Mouse (Mus musculus) small intestine, adult 2 months (tissue): ENCODE results near the gene Rplp0. TPM values are rescaled to one million over a fixed set of nuclear protein-coding genes. Genes with fewer than 3 reads are reported as not detected.

Source experiments
- H3K27ac ChIP-seq: fragments of 200-500 bp; 2 replicates; pipeline ENCODE4 v1.5.1; 2012; ENCODE audit warnings: low read depth, low read length, control low read depth, inconsistent platforms; ENCODE audit not compliant: insufficient read depth
- H3K27me3 ChIP-seq: fragments of 200-500 bp; 2 replicates; pipeline ENCODE4 v1.6.1; 2012; ENCODE audit warnings: mild to moderate bottlenecking, moderate library complexity, low read length, inconsistent platforms; ENCODE audit not compliant: control insufficient read depth, insufficient read depth
- H3K36me3 ChIP-seq: fragments of 200-500 bp; 2 replicates; pipeline ENCODE4 v1.6.1; 2012; ENCODE audit warnings: mild to moderate bottlenecking, low read length, control low read depth, inconsistent platforms; ENCODE audit not compliant: control insufficient read depth, insufficient read depth
- H3K4me1 ChIP-seq: fragments of 200-500 bp; 2 replicates; pipeline ENCODE4 v1.6.1; 2012; ENCODE audit warnings: low read length, inconsistent platforms, mixed read lengths; ENCODE audit not compliant: control insufficient read depth, insufficient read depth, insufficient read length
- H3K4me3 ChIP-seq: fragments of 200-500 bp; 2 replicates; pipeline ENCODE4 v1.5.1; 2012; ENCODE audit warnings: low read depth, mild to moderate bottlenecking, control low read depth, inconsistent platforms, low read length, moderate library complexity
- CTCF ChIP-seq: fragments of 200-500 bp; IDR thresholded peaks from 2 replicates; pipeline ENCODE4 v1.5.1; 2012; ENCODE audit warnings: low read depth, mild to moderate bottlenecking, control low read depth, inconsistent platforms, low read length, moderate library complexity, mixed read lengths; ENCODE audit not compliant: insufficient replicate concordance, insufficient read length; ENCODE audit errors: extremely low read depth
- POLR2A ChIP-seq: fragments of 200-500 bp; IDR thresholded peaks from 2 replicates; pipeline ENCODE4 v1.6.1; 2012; ENCODE audit warnings: low read depth, mild to moderate bottlenecking, control low read depth, inconsistent platforms, low read length, moderate library complexity
- WGBS: fragments of 180-500 bp; shearing (Covaris S2); methylation state at CpG from one replicate; pipeline ENCODE4 v1.1.7; 2018; 5-methylcytosine and 5-hydroxymethylcytosine counted together
- polyA plus RNA-seq: library from polyadenylated mRNA; depleted of rRNA; stranded (reverse); fragments of >200 nt; gene quantifications from 2 replicates; pipeline ENCODE4 v1.2.3, GENCODE M21; 2012

Gene Rplp0
- polyA plus RNA-seq, 1 experiment, result 2,017 TPM

DNA sequence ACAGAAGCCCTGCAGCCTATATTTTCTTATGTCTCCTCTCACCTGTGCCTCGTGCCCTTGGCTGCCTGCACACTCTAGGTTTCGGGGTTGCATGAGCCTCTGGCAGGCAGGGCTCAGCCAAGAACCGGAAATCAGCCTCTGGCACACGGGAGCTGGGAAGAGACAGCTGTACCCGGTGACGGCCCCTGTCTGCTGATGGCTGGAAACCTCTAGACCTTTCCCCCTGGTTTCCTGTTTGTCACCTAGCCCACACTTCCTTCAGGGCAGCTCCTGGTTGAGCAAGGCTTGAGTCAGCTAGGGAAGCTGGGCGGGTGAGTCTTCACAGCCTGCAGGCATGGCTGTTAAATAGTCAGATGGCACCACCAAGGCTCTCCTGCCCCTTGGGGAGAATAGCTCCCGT is 24.4 kb upstream of the Rplp0 start:
- Histone ChIP-seq H3K36me3 (no peaks in the 10 kb centered on the region), H3K27me3 (no peaks in the 10 kb centered on the region), H3K4me1 (peaks cover 56% of the 10 kb centered on the region), H3K27ac (peak overlapping the region; percentile 32), H3K4me3 (peak overlapping the region; percentile 1; the same call in 1 of the 2 replicates)
- 14% methylated on average over 8 of the region's 8 CpGs for WGBS
- no peak for TF ChIP-seq CTCF
- no peak for TF ChIP-seq POLR2A

GRCm38 (mm10) chr5:115535635-115536034 is 23.6 kb upstream of the Rplp0 start:
- Histone ChIP-seq H3K27ac (no peak overlapping the region), H3K4me1 (peaks cover 48% of the 10 kb centered on the region), H3K27me3 (no peaks in the 10 kb centered on the region), H3K4me3 (no peak overlapping the region), H3K36me3 (no peaks in the 10 kb centered on the region)
- WGBS, result 61% methylated on average over 7 of the region's 7 CpGs
- TF ChIP-seq POLR2A (no peak), CTCF (no peak)

DNA sequence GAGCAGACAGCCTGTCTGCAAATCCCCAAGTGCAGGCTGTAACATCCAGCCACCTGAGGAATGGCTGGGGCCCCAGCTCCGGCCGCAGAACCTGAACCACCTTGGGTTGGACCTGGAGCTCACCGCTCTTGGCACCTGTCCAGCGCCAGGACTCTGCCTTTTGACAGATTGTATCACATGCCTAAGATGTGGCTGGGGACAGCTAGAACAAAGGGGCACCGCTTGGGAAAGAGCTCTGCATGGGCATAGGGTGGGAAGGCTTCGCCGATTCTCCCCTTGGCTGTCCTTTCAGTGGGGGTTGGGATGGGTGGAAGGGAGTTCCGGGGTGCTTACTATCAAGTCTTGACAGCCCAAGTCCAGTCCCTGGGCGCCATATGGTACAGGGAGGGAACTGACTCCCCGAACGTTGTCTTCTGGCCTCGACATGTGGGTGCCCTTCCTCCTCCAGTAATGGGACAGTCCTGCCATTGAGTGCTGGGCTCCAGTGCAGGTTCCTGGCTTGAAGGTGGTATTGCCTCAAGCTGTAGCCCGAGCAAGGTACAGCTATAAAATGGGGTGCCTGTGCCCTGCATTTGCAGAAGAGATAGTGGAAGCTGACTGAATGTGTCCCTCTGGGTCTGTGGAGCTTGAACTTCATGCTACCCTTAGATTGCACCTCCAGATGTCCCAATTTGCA is 21.1 kb upstream of the Rplp0 start:
- Histone ChIP-seq H3K4me1 (peaks cover 35% of the 10 kb centered on the region), H3K27ac (peak overlapping the region; percentile 31), H3K36me3 (no peaks in the 10 kb centered on the region), H3K27me3 (no peaks in the 10 kb centered on the region), H3K4me3 (peak overlapping the region; percentile 26)
- 20% methylated on average over 13 of the region's 13 CpGs for WGBS
- TF ChIP-seq POLR2A (no peak), CTCF (no peak)

DNA sequence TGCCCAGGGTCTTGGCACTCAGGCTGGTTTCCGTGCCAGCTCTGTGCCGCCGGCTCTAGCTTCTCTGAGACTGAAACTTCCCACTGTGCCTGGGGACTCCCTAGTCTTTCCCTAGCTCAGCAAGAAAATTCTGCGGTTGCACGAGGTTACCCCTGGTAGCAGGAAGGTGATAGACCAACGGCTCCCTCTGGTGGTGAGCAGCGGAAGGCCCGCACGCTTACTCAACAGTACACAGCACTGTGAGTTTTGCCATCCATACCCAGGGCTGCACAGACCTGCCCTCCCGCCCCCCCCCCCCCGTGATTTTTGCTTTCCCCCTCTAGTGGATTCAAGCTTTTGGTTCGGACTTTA is 20.6 kb upstream of the Rplp0 start:
- TF ChIP-seq CTCF (peak; percentile 98), POLR2A (peak; percentile 15; the same call in 1 of the 2 replicates)
- no peaks in the 10 kb centered on the region for H3K27me3 ChIP-seq
- H3K27ac ChIP-seq, result peak overlapping the region; percentile 31
- no peaks in the 10 kb centered on the region for H3K36me3 ChIP-seq
- peak overlapping the region; percentile 26 for H3K4me3 ChIP-seq
- WGBS, result 0% methylated on average over 12 of the region's 12 CpGs
- peaks cover 38% of the 10 kb centered on the region for H3K4me1 ChIP-seq

- TF ChIP-seq CTCF (no peak), POLR2A (no peak)
- Histone ChIP-seq H3K4me3 (peak overlapping the region; percentile 78), H3K27me3 (no peaks in the 10 kb centered on the region), H3K4me1 (peaks cover 20% of the 10 kb centered on the region), H3K36me3 (peaks cover 36% of the 10 kb centered on the region), H3K27ac (peak overlapping the region; percentile 98)
- 11% methylated on average over 19 of the region's 19 CpGs for WGBS
Measured at GRCm38 (mm10) chr5:115542635-115543384, 16.5 kb upstream of the Rplp0 start.

DNA sequence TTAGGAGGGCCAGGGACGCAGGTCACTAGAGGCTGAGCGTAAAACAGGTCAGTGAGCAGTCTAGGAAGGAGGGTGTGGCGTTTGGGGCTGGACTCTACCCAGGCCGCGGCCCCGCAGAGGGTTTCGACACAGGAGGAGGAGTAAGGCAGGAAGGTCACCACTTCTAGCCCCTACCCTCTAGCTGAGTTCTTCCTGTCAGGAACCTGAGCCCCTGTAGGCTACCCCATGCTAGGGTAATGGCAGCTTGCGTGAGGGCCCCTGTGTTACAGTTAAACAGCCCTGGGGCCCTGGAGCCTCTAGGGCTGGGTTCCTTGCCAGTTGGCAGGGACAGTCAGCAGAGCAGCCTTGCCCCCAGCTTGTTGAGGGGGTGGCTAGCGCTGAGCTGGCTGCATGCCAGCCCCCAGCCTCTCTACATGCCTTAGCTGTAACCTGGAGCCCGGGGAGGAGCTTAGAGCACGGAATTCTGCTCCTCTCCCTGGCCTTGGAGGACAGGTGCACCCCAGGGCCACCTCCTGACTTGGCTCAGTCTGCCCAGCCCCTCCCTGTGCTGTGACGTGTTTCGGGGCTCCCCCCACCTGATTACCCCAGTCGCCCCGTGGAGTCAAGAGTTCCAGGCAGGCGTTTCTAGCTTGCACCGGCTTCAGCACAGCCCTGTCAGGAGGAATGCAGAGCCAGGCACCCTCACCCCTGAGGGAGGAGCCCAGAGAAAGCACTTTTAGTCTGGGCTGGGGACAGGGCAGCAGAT is 15.6 kb upstream of the Rplp0 start:
- Histone ChIP-seq H3K27me3 (no peaks in the 10 kb centered on the region), H3K27ac (peak overlapping the region; percentile 98), H3K4me1 (peaks cover 12% of the 10 kb centered on the region; the same call in 1 of the 2 replicates), H3K36me3 (peaks cover 45% of the 10 kb centered on the region), H3K4me3 (peak overlapping the region; percentile 78)
- no peak for TF ChIP-seq CTCF
- TF ChIP-seq POLR2A, result no peak
- 11% methylated on average over 17 of the region's 17 CpGs for WGBS

- Histone ChIP-seq H3K4me1 (peaks cover 12% of the 10 kb centered on the region; the same call in 1 of the 2 replicates), H3K36me3 (peaks cover 53% of the 10 kb centered on the region), H3K27ac (no peak overlapping the region), H3K27me3 (no peaks in the 10 kb centered on the region), H3K4me3 (no peak overlapping the region)
- 81% methylated on average over 18 of the region's 18 CpGs for WGBS
- TF ChIP-seq POLR2A (no peak), CTCF (no peak)
Measured at GRCm38 (mm10) chr5:115544655-115545185, 14.5 kb upstream of the Rplp0 start.
